Mouse (Mus musculus): ENCODE results near the gene Ttc27.
"Not testable (repeated sequence)": the region's sequence is repeated elsewhere in the genome, so short reads cannot be mapped to it uniquely, and the experiment has no call there.

Ttc27 gene

GRCm38 (mm10) chr17:74717618-74718151, at the start of gene Ttc27:
Gene Ttc27 (plus strand): TSS chr17:74717732.
- peak; percentile 90 to 96 for DNase-seq (ENCODE audit: low spot score in 2 of 2)

GRCm38 (mm10) chr17:74668010-74668409, 49.5 kb upstream of the Ttc27 start:
- DNase-seq (ENCODE audit: low spot score in 2 of 2) = no peak

- no peak for DNase-seq (ENCODE audit: low spot score in 2 of 2)
These were observed 47.5 kb upstream of the Ttc27 start for GRCm38 (mm10) chr17:74670031-74670430.

GRCm38 (mm10) chr17:74672446-74672845, 45.1 kb upstream of the Ttc27 start:
- DNase-seq (ENCODE audit: low spot score in 2 of 2) = no peak

GRCm38 (mm10) chr17:74673251-74673650, 44.3 kb upstream of the Ttc27 start:
- DNase-seq (ENCODE audit: low spot score in 2 of 2) = no peak

GRCm38 (mm10) chr17:74678061-74678460, 39.5 kb upstream of the Ttc27 start:
- DNase-seq (ENCODE audit: low spot score in 2 of 2) = no peak

- no peak for DNase-seq (ENCODE audit: low spot score in 2 of 2)
These were observed 32.6 kb upstream of the Ttc27 start for GRCm38 (mm10) chr17:74684927-74685326.

GRCm38 (mm10) chr17:74688555-74688954, 29.0 kb upstream of the Ttc27 start:
- DNase-seq (ENCODE audit: low spot score in 2 of 2) = no peak

- DNase-seq (ENCODE audit: low spot score in 2 of 2) = no peak
These were observed 28.1 kb upstream of the Ttc27 start for GRCm38 (mm10) chr17:74689406-74689805.

- DNase-seq (ENCODE audit: low spot score in 2 of 2) = not testable (repeated sequence)
These were observed 15.9 kb upstream of the Ttc27 start for GRCm38 (mm10) chr17:74701661-74702060.

- DNase-seq (ENCODE audit: low spot score in 2 of 2) = no peak
These were observed 12.1 kb upstream of the Ttc27 start for GRCm38 (mm10) chr17:74705480-74705879.

GRCm38 (mm10) chr17:74706593-74706992, 10.9 kb upstream of the Ttc27 start:
- no peak for DNase-seq (ENCODE audit: low spot score in 2 of 2)

GRCm38 (mm10) chr17:74707637-74708152, 9.8 kb upstream of the Ttc27 start:
- no peak for DNase-seq (ENCODE audit: low spot score in 2 of 2)

GRCm38 (mm10) chr17:74710731-74711130, 6.8 kb upstream of the Ttc27 start:
- DNase-seq (ENCODE audit: low spot score in 2 of 2) = no peak

GRCm38 (mm10) chr17:74711627-74712026, 5.9 kb upstream of the Ttc27 start:
- no peak for DNase-seq (ENCODE audit: low spot score in 2 of 2)

- DNase-seq (ENCODE audit: low spot score in 2 of 2) = no peak
These were observed 2.4 kb upstream of the Ttc27 start for GRCm38 (mm10) chr17:74715128-74715527.

GRCm38 (mm10) chr17:74715724-74716123, 1.8 kb upstream of the Ttc27 start:
- DNase-seq (ENCODE audit: low spot score in 2 of 2) = no peak

- no peak for DNase-seq (ENCODE audit: low spot score in 2 of 2)
These were observed 889 bp upstream of the Ttc27 start for GRCm38 (mm10) chr17:74716643-74717042.

GRCm38 (mm10) chr17:74717091-74717617, 378 bp upstream of the Ttc27 start:
- DNase-seq (ENCODE audit: low spot score in 2 of 2) = no peak

- DNase-seq (ENCODE audit: low spot score in 2 of 2) = no peak
These were observed 15.3 kb downstream of the Ttc27 start for GRCm38 (mm10) chr17:74732872-74733271.

GRCm38 (mm10) chr17:74735392-74735791, 17.9 kb downstream of the Ttc27 start:
- no peak for DNase-seq (ENCODE audit: low spot score in 2 of 2)

GRCm38 (mm10) chr17:74749659-74750058, 32.1 kb downstream of the Ttc27 start:
- DNase-seq (ENCODE audit: low spot score in 2 of 2) = no peak

GRCm38 (mm10) chr17:74751026-74751425, 33.5 kb downstream of the Ttc27 start:
- no peak for DNase-seq (ENCODE audit: low spot score in 2 of 2)

Measured in frontal cortex, postnatal 14 days (tissue).